8 mouse cellular contexts compared by ENCODE assay signal in genomic region chr1:93755291-93755610, GRCm38 (mm10). TPM values are rescaled to one million over a fixed set of nuclear protein-coding genes. Genes with fewer than 3 reads are reported as not detected.
DNase-seq lines count a peak whose midpoint lies in the region; ATAC-seq lines count a peak whose summit lies in the region.

No protein-coding gene starts in this region.

- intact Hi-C loops in heart, postnatal 36 days (cut with DNase I) = loop anchor here (1.0 to 5.0 kb wide), 3 partner anchors 46 to 413 kb away; partner anchors contain the start of genes Dtymk, Hdlbp, Pask and Ppp1r7

- H3K36me3 ChIP-seq in heart, embryonic 12.5 days = peaks cover 5% of the 10 kb centered on the region
- H3K36me3 ChIP-seq in forebrain, embryonic 12.5 days (replicated peaks) = peaks cover 2% of the 10 kb centered on the region
- H3K36me3 ChIP-seq in liver, embryonic 15.5 days (replicated peaks) = 0 out of 2 replicates have a peak, but pooled peaks cover 4% of the 10 kb centered on the region

- WGBS in heart, embryonic 12.5 days = under 1% methylated on average over 13 of the region's 13 CpGs
- under 1% methylated on average over 13 of the region's 13 CpGs for WGBS in forebrain, embryonic 12.5 days
- WGBS in liver, embryonic 15.5 days (ENCODE audit: insufficient replicate concordance) = under 1% methylated on average over 13 of the region's 13 CpGs

- peaks cover 16% of the 10 kb centered on the region for H3K4me1 ChIP-seq in heart, embryonic 12.5 days (replicated peaks)
- peaks cover 31% of the 10 kb centered on the region for H3K4me1 ChIP-seq in forebrain, embryonic 12.5 days
- H3K4me1 ChIP-seq in liver, embryonic 15.5 days (replicated peaks) = peaks cover 61% of the 10 kb centered on the region

- peak overlapping the region; percentile 91 for H3K4me2 ChIP-seq in heart, embryonic 12.5 days
- peak overlapping the region; percentile 86 for H3K4me2 ChIP-seq in forebrain, embryonic 12.5 days
- peak overlapping the region; percentile 99 for H3K4me2 ChIP-seq in liver, embryonic 15.5 days

- no peak for DNase-seq in heart, postnatal 36 days
- DNase-seq in right cerebral cortex, postnatal 25 days = no peak
- no peak for DNase-seq in spleen, adult 12 weeks (ENCODE audit: low spot score)
- no peak for DNase-seq in gastrocnemius, adult 8-10 months (ENCODE audit: low spot score in 2 of 2)

- H3K4me3 ChIP-seq in heart, embryonic 12.5 days = peak overlapping the region; percentile 74
- H3K4me3 ChIP-seq in forebrain, embryonic 12.5 days (replicated peaks) = peak overlapping the region; percentile 85
- peak overlapping the region; percentile 96 for H3K4me3 ChIP-seq in liver, embryonic 15.5 days (replicated peaks)

- H3K9ac ChIP-seq in heart, embryonic 12.5 days = peak overlapping the region; percentile 88
- peak overlapping the region; percentile 84 for H3K9ac ChIP-seq in forebrain, embryonic 12.5 days
- peak overlapping the region; percentile 92 for H3K9ac ChIP-seq in liver, embryonic 15.5 days

- no peaks in the 10 kb centered on the region for H3K27me3 ChIP-seq in heart, embryonic 12.5 days (replicated peaks)
- no peaks in the 10 kb centered on the region for H3K27me3 ChIP-seq in forebrain, embryonic 12.5 days
- H3K27me3 ChIP-seq in liver, embryonic 15.5 days = no peaks in the 10 kb centered on the region

- H3K27ac ChIP-seq in heart, embryonic 12.5 days (ENCODE audit: poor library complexity, severe bottlenecking) = peak overlapping the region; percentile 77
- peak overlapping the region; percentile 90 for H3K27ac ChIP-seq in forebrain, embryonic 12.5 days
- H3K27ac ChIP-seq in liver, embryonic 15.5 days (replicated peaks) = peak overlapping the region; percentile 95

- ATAC-seq in heart, embryonic 12.5 days (ENCODE audit: insufficient number of reproducible peaks, low FRiP score) = no peak
- peak; percentile 15 for ATAC-seq in CD4-positive, CD25-positive, alpha-beta regulatory T cell, adult 4 months
- no peak for ATAC-seq in forebrain, embryonic 12.5 days (ENCODE audit: low FRiP score)
- ATAC-seq in liver, embryonic 15.5 days (ENCODE audit: insufficient read depth) = no peak

- H3K9me3 ChIP-seq in heart, embryonic 12.5 days (replicated peaks) = no peaks in the 10 kb centered on the region
- H3K9me3 ChIP-seq in forebrain, embryonic 12.5 days = no peaks in the 10 kb centered on the region
- no peaks in the 10 kb centered on the region for H3K9me3 ChIP-seq in liver, embryonic 15.5 days (replicated peaks)

RNA-seq across cellular contexts. Expression of gene Thap4, which starts 0.6 kb away (rescaled TPM):
- 47.2 and 51.8 TPM in 2 replicates for polyA plus RNA-seq in heart, embryonic 12.5 days (2016; fragmentation: Nextera tagmentation; extraction: Ambion mirVana)
- total RNA-seq in heart, postnatal 36 days (2021) = 10 to 100 TPM; 77.9 to 88.1 TPM
- 10 to 100 TPM; 14.1 to 24.8 TPM for polyA plus RNA-seq in CD4-positive, CD25-positive, alpha-beta regulatory T cell, adult 4 months (2017; shearing (Covaris generic))
- polyA plus RNA-seq in forebrain, embryonic 12.5 days (2016; fragmentation: Nextera tagmentation; extraction: Ambion mirVana) = 35.9 and 36.7 TPM in 2 replicates
- polyA plus RNA-seq in liver, embryonic 15.5 days (2015; fragmentation: Nextera tagmentation; extraction: Ambion mirVana) = 10.9 and 12.3 TPM in 2 replicates
- 100 to 1,000 TPM in 1 of 4 experiments, 10 to 100 TPM in 3; 66.2 to 113 (median 91.9) TPM for total RNA-seq in gastrocnemius, adult 8-10 months (2022)

RNA-seq across cellular contexts. Expression of gene Atg4b, which starts 4.0 kb away (rescaled TPM):
- polyA plus RNA-seq in heart, embryonic 12.5 days (2016; fragmentation: Nextera tagmentation; extraction: Ambion mirVana) = 68.1 and 73.1 TPM in 2 replicates
- total RNA-seq in heart, postnatal 36 days (2021) = 10 to 100 TPM; 38.4 to 39.6 TPM
- 100 to 1,000 TPM in 1 of 2 experiments, 10 to 100 TPM in 1; 87.1 to 104 TPM for polyA plus RNA-seq in CD4-positive, CD25-positive, alpha-beta regulatory T cell, adult 4 months (2017; shearing (Covaris generic))
- polyA plus RNA-seq in forebrain, embryonic 12.5 days (2016; fragmentation: Nextera tagmentation; extraction: Ambion mirVana) = 102 and 113 TPM in 2 replicates
- polyA plus RNA-seq in liver, embryonic 15.5 days (2015; fragmentation: Nextera tagmentation; extraction: Ambion mirVana) = 57.2 and 59.9 TPM in 2 replicates
- 10 to 100 TPM; 26.7 to 33.4 (median 29.2) TPM for total RNA-seq in gastrocnemius, adult 8-10 months (2022)

RNA-seq across cellular contexts. Expression of gene Dtymk, which starts 46.5 kb away (rescaled TPM):
- 183 and 191 TPM in 2 replicates for polyA plus RNA-seq in heart, embryonic 12.5 days (2016; fragmentation: Nextera tagmentation; extraction: Ambion mirVana)
- 10 to 100 TPM; 20.9 to 22.0 TPM for total RNA-seq in heart, postnatal 36 days (2021)
- 100 to 1,000 TPM; 120 to 147 TPM for polyA plus RNA-seq in CD4-positive, CD25-positive, alpha-beta regulatory T cell, adult 4 months (2017; shearing (Covaris generic))
- polyA plus RNA-seq in forebrain, embryonic 12.5 days (2016; fragmentation: Nextera tagmentation; extraction: Ambion mirVana) = 241 and 246 TPM in 2 replicates
- polyA plus RNA-seq in liver, embryonic 15.5 days (2015; fragmentation: Nextera tagmentation; extraction: Ambion mirVana) = 110 and 114 TPM in 2 replicates
- total RNA-seq in gastrocnemius, adult 8-10 months (2022) = 10 to 100 TPM; 14.8 to 17.3 (median 16.1) TPM

RNA-seq across cellular contexts. Expression of gene Ing5, which starts 48.5 kb away (rescaled TPM):
- polyA plus RNA-seq in heart, embryonic 12.5 days (2016; fragmentation: Nextera tagmentation; extraction: Ambion mirVana) = 16.6 and 16.9 TPM in 2 replicates
- total RNA-seq in heart, postnatal 36 days (2021) = 10 to 100 TPM; 10.3 to 15.8 TPM
- polyA plus RNA-seq in CD4-positive, CD25-positive, alpha-beta regulatory T cell, adult 4 months (2017; shearing (Covaris generic)) = 10 to 100 TPM; 25.4 to 36.9 TPM
- polyA plus RNA-seq in forebrain, embryonic 12.5 days (2016; fragmentation: Nextera tagmentation; extraction: Ambion mirVana) = 19.4 and 20.9 TPM in 2 replicates
- polyA plus RNA-seq in liver, embryonic 15.5 days (2015; fragmentation: Nextera tagmentation; extraction: Ambion mirVana) = 9.4 TPM in 2 replicates
- 1 to 10 TPM; 3.7 to 6.6 (median 4.0) TPM for total RNA-seq in gastrocnemius, adult 8-10 months (2022)
